Mouse (Mus musculus) hindbrain, embryonic 12.5 days (tissue): ENCODE results near the gene Gm43302. TPM values are rescaled to one million over a fixed set of nuclear protein-coding genes. Genes with fewer than 3 reads are reported as not detected.
"Not testable (repeated sequence)": the region's sequence is repeated elsewhere in the genome, so short reads cannot be mapped to it uniquely, and the experiment has no call there.

ENCODE experiments used
- ATAC-seq: fragments of 200-750 bp; cut with Nextera tagmentation; 2 replicates; pipeline ENCODE4 v1.8.0; 2017; ENCODE audit warnings: moderate TSS enrichment; ENCODE audit not compliant: low FRiP score
- H3K27ac ChIP-seq: fragments of 300-500 bp; sonication (generic); 2 replicates; pipeline ENCODE4 v1.5.1; 2016; ENCODE audit warnings: mild to moderate bottlenecking
- H3K27me3 ChIP-seq: fragments of 300-500 bp; sonication (generic); 2 replicates; pipeline ENCODE4 v1.6.1; 2016; ENCODE audit warnings: mild to moderate bottlenecking
- H3K36me3 ChIP-seq: fragments of 300-500 bp; sonication (generic); 2 replicates; pipeline ENCODE4 v1.6.1; 2016; ENCODE audit warnings: mild to moderate bottlenecking
- H3K4me1 ChIP-seq: fragments of 300-500 bp; sonication (generic); 2 replicates; pipeline ENCODE4 v1.6.1; 2016
- H3K4me2 ChIP-seq: fragments of 300-500 bp; sonication (generic); replicated peaks from 2 replicates; pipeline ENCODE4 v1.6.1; 2016; ENCODE audit warnings: mild to moderate bottlenecking
- H3K4me3 ChIP-seq: fragments of 300-500 bp; sonication (generic); 2 replicates; pipeline ENCODE4 v1.5.1; 2016; ENCODE audit warnings: mild to moderate bottlenecking
- H3K9ac ChIP-seq: fragments of 300-500 bp; sonication (generic); 2 replicates; pipeline ENCODE4 v1.6.1; 2016; ENCODE audit warnings: mild to moderate bottlenecking, moderate library complexity
- H3K9me3 ChIP-seq: fragments of 300-500 bp; sonication (generic); replicated peaks from 2 replicates; pipeline ENCODE4 v1.6.1; 2016; ENCODE audit warnings: mild to moderate bottlenecking
- WGBS: fragments of 180-500 bp; shearing (Covaris S2); methylation state at CpG from one replicate; pipeline ENCODE4 v1.1.7; 2016; 5-methylcytosine and 5-hydroxymethylcytosine counted together
- polyA plus RNA-seq: library from polyadenylated mRNA; unstranded; fragments of >200 nt; fragmentation: Nextera tagmentation; extraction: Ambion mirVana; gene quantifications from 2 replicates; pipeline ENCODE4 v1.2.1, GENCODE M21; 2016

Gene Gm43302
- polyA plus RNA-seq, 1 experiment from 2014 or later: 0.08 TPM

DNA sequence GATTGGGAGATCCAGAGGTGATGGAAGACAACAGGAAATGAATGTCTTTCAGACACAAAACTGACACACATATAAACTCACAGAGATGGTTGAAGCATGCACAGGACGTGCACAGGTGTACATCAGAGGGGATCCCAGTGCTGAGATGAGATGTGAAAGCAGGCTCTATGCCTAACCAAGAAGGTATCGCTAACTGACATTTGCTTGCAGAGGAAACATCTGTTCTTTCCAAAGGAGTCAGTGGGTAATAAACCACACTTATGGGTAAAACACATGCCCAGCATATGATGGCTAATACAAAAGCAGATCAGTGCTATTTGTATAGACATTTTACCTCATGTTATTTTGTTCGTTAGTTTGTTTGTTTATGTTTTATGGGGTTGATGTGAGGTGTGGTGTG is 32.8 kb downstream of the Gm43302 start:
- H3K4me3 ChIP-seq, H3K27ac ChIP-seq, H3K9me3 ChIP-seq, H3K4me2 ChIP-seq, ATAC-seq, H3K36me3 ChIP-seq, H3K9ac ChIP-seq, H3K27me3 ChIP-seq, H3K4me1 ChIP-seq: not testable (repeated sequence)
- no CpG with 5 or more reads among the region's 3 CpGs for whole genome bisulfite sequencing

DNA sequence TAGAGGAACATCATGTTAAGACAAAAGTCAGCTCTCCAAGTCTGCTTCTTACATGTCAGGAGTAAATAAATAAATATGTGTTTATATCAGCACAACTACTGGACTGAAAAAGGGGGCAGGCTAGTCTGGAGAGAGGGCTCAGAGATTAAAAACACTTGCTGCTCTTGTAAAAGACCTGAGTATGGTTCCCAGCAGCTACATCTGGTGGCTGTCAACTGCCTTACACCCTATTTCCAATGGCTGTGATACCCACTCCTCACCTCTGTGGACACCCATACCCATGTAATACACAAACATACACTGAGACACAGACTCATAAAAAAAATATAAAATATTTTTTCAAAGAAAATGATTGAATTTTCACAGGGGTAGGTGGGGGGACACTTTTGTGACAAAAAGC is 41.0 kb downstream of the Gm43302 start:
- H3K36me3 ChIP-seq: no peaks in the 10 kb centered on the region
- no peak overlapping the region for H3K9ac ChIP-seq
- no peak overlapping the region for H3K27ac ChIP-seq
- no peak overlapping the region for H3K4me3 ChIP-seq
- no peak overlapping the region for H3K4me2 ChIP-seq
- no peaks in the 10 kb centered on the region for H3K27me3 ChIP-seq
- H3K4me1 ChIP-seq: no peaks in the 10 kb centered on the region
- ATAC-seq: no peak
- no peaks in the 10 kb centered on the region for H3K9me3 ChIP-seq

DNA sequence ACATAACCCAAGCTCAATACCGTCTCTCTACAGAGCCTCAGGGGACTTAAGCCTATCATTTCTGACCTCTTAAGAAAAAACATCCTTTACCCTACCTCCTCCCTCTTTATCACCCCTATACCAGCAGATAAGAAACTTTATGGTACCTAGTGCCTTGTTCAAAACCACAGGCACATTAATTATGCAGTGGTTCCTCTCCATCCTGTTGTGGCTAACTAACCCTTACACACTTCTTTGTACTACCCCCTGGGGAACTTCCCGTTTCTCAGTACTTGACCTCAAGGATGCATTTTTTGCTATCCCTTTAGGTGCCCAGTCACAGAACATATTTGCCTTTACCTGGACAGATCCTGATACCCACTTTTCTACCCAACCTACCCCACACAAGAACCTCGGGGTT is 48.8 kb downstream of the Gm43302 start:
- not testable (repeated sequence) for ATAC-seq, H3K27me3 ChIP-seq
- WGBS: 82% methylated on average over 3 of the region's 3 CpGs

DNA sequence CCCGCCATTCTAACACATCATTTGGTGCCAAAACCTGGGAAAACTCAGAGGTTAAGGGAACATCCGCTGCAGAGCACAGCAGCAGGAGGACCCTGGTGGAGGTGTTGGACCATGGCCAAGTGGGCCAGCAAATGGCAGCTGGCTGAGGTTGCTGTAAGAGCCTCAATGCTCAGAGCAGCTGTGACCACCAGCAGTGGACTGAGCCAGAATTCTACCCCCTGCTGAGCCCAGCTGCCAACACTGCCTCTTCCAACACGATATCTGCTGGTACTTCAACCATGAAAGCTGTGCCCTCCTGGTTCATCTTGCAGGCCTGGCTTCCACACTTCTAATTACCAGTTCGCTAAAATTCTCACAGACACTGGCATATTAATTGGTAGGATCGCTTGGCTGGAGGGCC is 52.5 kb downstream of the Gm43302 start:
- not testable (repeated sequence) for H3K4me1 ChIP-seq, H3K36me3 ChIP-seq, H3K9me3 ChIP-seq, ATAC-seq, H3K27ac ChIP-seq, H3K4me2 ChIP-seq, H3K27me3 ChIP-seq, H3K4me3 ChIP-seq, H3K9ac ChIP-seq
- WGBS: 70% methylated on average over 5 of the region's 5 CpGs

More for the DNA sequence above, 48.8 kb downstream of the Gm43302 start:
- not testable (repeated sequence) for H3K9ac ChIP-seq, H3K4me3 ChIP-seq, H3K36me3 ChIP-seq, H3K4me1 ChIP-seq, H3K4me2 ChIP-seq, H3K27ac ChIP-seq, H3K9me3 ChIP-seq

DNA sequence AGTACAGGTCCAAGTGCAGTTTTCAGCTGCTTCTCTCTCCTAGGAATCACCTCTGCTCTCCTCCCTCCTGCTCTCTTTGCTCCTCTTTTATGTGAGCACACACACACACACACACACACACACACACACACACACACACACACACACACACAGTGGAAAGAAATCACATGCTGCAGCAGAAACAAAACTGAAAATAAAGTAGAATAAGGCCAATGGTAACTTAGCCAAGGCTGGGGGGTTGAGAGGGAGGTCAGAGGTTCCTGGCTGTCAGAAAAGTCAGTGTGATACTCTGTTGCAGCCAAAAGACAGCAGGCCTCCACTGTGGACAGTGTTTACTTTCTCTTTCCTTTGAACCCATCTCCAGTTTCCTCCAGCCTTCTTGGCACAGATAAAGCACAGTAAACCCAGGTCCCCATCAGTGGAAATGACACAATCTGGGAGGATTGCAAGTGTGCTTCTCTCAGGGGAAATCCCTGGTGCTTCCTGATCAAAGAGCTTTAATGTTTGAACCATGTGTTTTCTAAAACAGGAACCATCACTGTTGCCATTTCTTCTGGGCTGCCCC is 53.9 kb downstream of the Gm43302 start, which contains the start of gene Gbp10:
Gbp10 (minus strand) TSS at position 51 of the 565 bp plus-strand sequence.
- not testable (repeated sequence) for H3K27ac ChIP-seq, H3K9me3 ChIP-seq, H3K27me3 ChIP-seq, H3K36me3 ChIP-seq, H3K4me1 ChIP-seq, H3K9ac ChIP-seq, ATAC-seq, H3K4me3 ChIP-seq, H3K4me2 ChIP-seq

DNA sequence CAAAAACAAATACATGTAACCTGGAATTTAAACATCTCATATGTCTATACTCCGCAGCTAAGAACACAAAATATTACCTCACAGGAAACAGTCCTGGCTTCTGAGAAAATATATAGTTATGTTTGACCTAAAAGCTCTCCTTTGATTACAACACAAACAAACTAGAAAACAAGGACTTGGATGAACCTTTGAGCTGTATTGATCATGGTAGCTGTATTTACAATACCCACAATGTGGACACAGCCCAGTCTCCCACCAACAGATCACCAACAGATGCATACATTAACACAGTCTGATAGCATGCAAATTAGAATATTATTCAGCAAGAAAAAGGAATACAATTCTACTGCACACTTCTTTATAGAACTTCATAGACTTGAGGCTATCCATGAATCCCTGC is 55.1 kb downstream of the Gm43302 start:
- WGBS: 84% methylated on average over 1 of the region's 1 CpGs
- not testable (repeated sequence) for ATAC-seq

DNA sequence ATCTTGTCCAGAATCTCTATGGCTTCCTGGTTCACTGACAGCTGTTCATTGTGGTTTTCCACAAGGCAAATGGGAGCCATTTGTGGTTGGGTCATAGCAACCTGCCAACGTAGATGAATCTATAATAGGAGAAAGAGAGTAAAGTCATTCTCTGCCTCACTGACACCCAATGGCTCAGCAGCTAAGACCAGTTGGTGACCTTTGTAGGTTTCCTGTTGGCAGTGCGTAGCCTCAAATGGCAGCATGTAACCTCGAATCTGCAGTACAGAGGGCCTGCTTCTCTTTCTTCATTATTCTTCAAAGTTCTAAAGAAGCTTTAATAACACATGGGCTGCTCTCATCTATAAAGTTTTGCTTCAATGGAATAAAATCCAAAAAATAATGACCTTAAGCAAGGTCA is 57.5 kb downstream of the Gm43302 start:
- not testable (repeated sequence) for ATAC-seq, H3K36me3 ChIP-seq, H3K9ac ChIP-seq, H3K4me2 ChIP-seq, H3K4me1 ChIP-seq, H3K27me3 ChIP-seq, H3K4me3 ChIP-seq, H3K27ac ChIP-seq, H3K9me3 ChIP-seq
- 82% methylated on average over 3 of the region's 3 CpGs for WGBS

More for the DNA sequence above, 55.1 kb downstream of the Gm43302 start:
- not testable (repeated sequence) for H3K36me3 ChIP-seq, H3K27ac ChIP-seq, H3K4me1 ChIP-seq, H3K4me3 ChIP-seq, H3K4me2 ChIP-seq, H3K9me3 ChIP-seq, H3K27me3 ChIP-seq, H3K9ac ChIP-seq

DNA sequence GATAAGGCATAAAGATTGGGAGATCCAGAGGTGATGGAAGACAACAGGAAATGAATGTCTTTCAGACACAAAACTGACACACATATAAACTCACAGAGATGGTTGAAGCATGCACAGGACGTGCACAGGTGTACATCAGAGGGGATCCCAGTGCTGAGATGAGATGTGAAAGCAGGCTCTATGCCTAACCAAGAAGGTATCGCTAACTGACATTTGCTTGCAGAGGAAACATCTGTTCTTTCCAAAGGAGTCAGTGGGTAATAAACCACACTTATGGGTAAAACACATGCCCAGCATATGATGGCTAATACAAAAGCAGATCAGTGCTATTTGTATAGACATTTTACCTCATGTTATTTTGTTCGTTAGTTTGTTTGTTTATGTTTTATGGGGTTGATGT is 84.5 kb downstream of the Gm43302 start:
- not testable (repeated sequence) for H3K9me3 ChIP-seq, ATAC-seq, H3K4me3 ChIP-seq, H3K4me2 ChIP-seq, H3K27ac ChIP-seq, H3K4me1 ChIP-seq, H3K9ac ChIP-seq, H3K27me3 ChIP-seq, H3K36me3 ChIP-seq
- 83% methylated on average over 1 of the region's 3 CpGs for WGBS

DNA sequence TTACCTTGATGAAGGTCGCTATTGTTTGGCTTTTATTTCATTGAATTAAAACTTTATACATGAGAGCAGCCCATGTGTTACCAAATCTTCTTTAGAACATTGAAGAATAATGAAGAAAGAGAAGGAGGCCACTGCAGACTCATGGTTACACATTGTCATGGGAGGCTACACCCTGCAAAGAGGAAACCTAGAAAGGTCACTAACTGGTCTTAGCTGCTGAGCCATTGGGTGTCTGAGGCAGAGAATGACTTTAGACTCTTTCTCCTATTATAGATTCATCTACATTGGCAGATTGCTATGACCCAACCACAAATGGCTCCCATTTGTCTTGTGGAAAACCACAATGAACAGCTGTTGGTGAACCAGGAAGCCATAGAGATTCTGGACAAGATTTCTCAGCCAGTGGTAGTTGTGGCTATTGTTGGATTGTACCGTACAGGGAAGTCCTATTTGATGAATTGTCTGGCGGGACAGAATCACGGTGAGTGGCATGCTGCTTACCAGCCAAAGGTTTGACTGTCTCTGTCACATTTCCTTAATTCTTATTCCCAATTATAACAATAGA is 92.6 kb downstream of the Gm43302 start:
- H3K9me3 ChIP-seq, H3K4me3 ChIP-seq, H3K36me3 ChIP-seq, H3K27ac ChIP-seq, H3K4me2 ChIP-seq, H3K9ac ChIP-seq, H3K4me1 ChIP-seq, H3K27me3 ChIP-seq, ATAC-seq: not testable (repeated sequence)
- WGBS: 89% methylated on average over 4 of the region's 4 CpGs

DNA sequence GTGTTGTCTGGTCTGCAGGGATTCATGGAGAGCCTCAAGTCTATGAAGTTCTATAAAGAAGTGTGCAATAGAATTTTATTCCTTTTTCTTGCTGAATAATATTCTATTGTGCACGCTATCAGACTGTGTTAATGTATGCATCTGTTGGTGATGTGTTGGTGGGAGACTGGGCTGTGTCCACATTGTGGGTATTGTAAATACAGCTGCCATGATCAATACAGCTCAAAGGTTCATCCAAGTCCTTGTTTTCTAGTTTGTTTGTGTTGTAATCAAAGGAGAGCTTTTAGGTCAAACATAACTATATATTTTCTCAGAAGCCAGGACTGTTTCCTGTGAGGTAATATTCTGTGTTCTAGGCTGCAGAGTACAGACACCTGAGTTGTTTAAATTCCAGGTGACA is 94.3 kb downstream of the Gm43302 start:
- H3K27ac ChIP-seq, ATAC-seq, H3K4me1 ChIP-seq, H3K4me3 ChIP-seq, H3K36me3 ChIP-seq, H3K27me3 ChIP-seq, H3K4me2 ChIP-seq, H3K9ac ChIP-seq, H3K9me3 ChIP-seq: not testable (repeated sequence)
- WGBS: 93% methylated on average over 1 of the region's 1 CpGs

DNA sequence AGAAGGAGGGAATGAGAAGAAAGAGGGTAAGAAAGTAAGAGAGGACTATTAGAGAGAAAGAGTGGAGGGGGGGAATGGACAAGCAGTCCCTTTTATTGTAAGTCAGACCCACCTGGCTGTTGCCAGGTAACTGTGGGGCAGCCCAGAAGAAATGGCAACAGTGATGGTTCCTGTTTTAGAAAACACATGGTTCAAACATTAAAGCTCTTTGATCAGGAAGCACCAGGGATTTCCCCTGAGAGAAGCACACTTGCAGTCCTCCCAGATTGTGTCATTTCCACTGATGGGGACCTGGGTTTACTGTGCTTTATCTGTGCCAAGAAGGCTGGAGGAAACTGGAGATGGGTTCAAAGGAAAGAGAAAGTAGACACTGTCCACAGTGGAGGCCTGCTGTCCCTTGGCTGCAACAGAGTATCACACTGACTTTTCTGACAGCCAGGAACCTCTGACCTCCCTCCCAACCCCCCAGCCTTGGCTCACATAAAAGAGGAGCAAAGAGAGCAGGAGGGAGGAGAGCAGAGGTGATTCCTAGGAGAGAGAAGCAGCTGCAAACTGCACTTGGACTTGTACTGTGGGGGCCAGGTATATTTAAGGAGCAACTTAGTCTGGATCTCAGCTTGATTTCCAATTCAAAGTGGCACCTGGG is 95.5 kb downstream of the Gm43302 start:
- H3K4me3 ChIP-seq, H3K4me2 ChIP-seq, H3K9me3 ChIP-seq, H3K27ac ChIP-seq, H3K36me3 ChIP-seq, ATAC-seq, H3K4me1 ChIP-seq, H3K27me3 ChIP-seq, H3K9ac ChIP-seq: not testable (repeated sequence)

DNA sequence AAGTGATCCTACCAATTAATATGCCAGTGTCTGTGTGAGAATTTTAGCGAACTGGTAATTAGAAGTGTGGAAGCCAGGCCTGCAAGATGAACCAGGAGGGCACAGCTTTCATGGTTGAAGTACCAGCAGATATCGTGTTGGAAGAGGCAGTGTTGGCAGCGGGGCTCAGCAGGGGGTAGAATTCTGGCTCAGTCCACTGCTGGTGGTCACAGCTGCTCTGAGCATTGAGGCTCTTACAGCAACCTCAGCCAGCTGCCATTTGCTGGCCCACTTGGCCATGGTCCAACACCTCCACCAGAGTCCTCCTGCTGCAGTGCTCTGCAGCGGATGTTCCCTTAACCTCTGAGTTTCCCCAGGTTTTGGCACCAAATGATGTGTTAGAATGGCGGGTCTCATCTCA is 97.2 kb downstream of the Gm43302 start:
- not testable (repeated sequence) for H3K36me3 ChIP-seq, ATAC-seq, H3K27ac ChIP-seq, H3K9ac ChIP-seq, H3K27me3 ChIP-seq, H3K4me1 ChIP-seq, H3K9me3 ChIP-seq, H3K4me2 ChIP-seq, H3K4me3 ChIP-seq
- 80% methylated on average over 5 of the region's 5 CpGs for WGBS

DNA sequence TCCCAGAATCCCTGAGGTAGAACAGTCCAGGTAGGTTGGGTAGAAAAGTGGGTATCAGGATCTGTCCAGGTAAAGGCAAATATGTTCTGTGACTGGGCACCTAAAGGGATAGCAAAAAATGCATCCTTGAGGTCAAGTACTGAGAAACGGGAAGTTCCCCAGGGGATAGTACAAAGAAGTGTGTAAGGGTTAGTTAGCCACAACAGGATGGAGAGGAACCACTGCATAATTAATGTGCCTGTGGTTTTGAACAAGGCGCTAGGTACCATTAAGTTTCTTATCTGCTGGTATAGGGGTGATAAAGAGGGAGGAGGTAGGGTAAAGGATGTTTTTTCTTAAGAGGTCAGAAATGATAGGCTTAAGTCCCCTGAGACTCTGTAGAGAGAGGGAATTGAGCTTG is 101.0 kb downstream of the Gm43302 start:
- not testable (repeated sequence) for H3K9ac ChIP-seq, H3K27ac ChIP-seq, H3K4me1 ChIP-seq, H3K9me3 ChIP-seq, ATAC-seq, H3K27me3 ChIP-seq, H3K36me3 ChIP-seq, H3K4me3 ChIP-seq, H3K4me2 ChIP-seq
- WGBS: 86% methylated on average over 2 of the region's 2 CpGs
